Mouse (Mus musculus): Measurements from ENCODE around the gene Rpl27.
A peak's percentile ranks its signal among the peaks of the same experiment; 100 is the strongest.
"Not testable (repeated sequence)": the region's sequence is repeated elsewhere in the genome, so short reads cannot be mapped to it uniquely, and the experiment has no call there.

The Rpl27 gene

DNA sequence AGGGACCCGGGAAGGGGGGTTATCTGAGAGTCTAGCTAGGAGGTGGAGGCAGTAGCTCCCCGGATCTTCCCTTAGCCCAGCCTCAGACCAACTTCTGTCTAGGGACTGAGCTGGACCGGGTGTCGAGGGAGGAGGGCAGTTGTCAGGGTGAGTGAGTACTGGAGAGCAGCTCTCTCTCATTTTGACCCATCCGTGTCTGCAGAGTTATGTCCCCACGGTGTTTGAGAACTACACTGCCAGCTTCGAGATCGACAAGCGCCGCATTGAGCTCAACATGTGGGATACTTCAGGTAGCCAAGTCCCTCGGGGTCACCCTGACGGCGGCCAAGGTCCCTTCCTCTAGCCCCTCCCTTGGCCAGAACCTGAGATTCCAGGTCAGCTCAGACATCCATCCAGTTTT, 26.6 kb downstream of the Rpl27 start:
- peak; percentile 94 for DNase-seq

DNA sequence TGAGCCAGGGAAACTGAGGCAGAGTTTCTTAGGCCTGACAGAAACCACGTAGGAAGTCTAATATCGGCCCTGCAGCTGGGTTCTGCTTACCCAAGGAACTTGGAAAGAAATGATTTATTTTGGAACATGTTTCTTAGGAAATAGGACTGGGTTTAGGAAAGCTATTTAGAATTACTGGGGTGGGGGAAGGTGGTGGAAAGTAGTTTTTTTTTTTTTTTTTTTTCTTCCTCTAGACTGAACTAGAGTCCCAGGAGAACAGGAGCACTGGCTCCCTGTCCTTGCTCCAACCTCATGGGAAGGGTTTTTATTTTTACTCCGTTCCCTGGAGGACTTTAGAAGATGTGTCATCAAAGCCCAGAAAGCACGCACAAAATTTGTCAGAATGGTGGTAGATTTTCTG, 27.1 kb downstream of the Rpl27 start:
- DNase-seq, result peak; percentile 73

DNA sequence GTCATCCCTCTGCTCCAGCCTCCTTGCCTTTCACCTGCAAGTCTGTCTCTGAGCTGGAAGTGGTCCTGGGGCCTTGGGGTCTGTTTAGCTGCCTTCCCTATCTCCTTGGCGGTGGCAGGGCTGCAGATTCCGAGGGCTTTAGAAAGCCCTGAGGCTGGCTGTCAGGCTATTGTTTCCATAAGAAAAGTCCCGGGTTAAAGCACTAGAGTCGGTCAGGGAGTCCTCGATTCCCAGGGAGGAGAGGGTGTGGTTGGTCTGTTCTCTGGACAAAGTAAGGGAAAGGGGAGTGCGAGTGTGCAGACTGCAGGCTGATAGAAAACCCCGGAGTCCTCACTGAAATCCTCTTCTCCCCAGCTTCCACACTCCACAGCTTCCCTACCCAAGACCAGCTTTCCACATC, 28.1 kb downstream of the Rpl27 start:
- DNase-seq, result no peak

DNA sequence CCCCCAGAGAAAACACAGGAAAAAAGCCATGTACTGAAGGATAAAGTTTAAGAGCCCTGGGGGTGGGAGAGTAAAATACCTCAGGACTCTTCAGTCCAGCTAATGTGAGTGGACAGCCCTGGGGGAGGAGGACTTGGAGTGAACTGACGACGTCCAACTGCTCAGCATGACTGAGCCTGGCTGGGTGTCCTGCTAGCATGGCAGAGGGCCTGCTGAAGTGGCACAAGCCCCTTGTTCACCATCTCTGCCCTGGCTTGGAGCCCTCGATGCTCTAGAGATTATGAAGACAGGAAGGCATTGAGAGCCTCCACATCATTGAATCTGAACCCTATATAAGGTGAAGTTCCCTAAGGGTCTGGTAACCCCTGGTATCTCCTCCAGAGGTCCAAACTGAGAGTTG, 29.8 kb downstream of the Rpl27 start:
- DNase-seq, result no peak

DNA sequence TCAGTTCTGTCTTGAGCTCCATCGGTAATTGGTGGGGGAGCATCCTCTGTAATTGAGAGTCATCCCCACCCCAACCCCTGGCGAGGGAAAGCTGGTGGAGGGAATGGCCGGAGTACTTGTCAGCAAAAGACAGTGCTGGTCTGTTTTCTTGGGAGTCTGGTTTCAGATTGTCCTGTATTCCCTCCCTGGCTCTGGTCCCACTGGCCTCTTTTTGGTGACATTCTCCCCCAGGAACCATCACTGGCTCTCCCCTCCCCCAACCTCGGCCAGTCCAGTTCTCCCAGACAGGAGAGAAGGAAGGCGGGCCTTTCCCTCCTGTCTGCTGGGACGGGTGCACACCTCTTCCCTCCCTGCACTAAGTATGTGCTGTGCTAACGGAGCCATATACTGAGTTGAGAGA, 30.2 kb downstream of the Rpl27 start:
- DNase-seq, result peak; percentile 79

DNA sequence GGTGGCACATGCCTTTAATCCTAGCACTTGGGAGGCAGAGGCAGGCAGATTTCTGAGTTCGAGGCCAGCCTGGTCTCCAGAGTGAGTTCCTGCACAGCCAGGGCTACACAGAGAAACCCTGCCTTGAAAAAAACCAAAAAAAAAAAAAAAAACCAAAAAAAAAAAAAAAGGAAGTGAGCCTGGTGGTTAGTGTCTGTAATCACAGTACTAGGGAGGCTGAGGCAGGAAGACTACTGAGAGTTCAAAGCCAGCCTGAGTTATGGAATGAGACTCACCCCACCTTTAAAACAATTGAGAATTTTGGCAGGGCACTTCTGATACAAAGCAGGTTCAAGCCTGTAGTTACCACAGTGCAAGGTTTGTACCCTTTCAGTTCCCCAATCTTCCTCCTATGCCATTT, 31.6 kb downstream of the Rpl27 start:
- not testable (repeated sequence) for DNase-seq

DNA sequence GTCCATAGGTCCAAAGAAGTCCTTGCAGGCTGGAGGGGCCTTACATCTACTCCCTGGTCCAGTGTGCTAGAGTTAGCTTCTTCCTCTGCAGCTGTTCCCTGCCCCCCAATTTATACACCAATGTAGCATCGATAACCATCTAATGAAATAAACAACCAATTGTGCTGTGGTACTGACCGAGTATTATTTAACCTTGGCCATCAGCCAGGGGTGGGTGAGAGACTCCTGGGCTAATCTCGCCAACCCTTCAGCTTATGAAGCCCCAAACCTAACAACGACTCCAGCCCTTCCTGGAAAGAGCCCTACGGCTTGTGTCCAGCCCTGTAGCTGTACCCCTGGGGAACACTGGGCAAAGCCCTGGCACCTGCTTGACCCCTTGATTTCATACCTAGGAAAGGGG, 32.2 kb downstream of the Rpl27 start:
- DNase-seq, result peak; percentile 80

DNA sequence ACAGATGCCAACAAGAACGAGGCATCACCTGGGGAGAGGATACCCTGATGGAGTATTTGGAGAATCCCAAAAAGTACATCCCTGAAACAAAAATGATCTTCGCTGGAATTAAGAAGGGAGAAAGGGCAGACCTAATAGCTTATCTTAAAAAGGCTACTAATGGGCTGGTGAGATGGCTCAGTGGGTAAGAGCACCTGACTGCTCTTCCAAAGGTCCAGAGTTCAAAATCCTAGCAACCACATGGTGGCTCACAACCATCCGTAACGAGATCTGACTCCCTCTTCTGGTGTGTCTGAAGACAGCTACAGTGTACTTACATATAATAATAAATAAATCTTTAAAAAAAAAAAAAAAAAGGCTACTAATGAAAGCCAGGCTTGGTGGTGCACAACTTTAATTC, 34.3 kb downstream of the Rpl27 start:
- DNase-seq, result not testable (repeated sequence)

DNA sequence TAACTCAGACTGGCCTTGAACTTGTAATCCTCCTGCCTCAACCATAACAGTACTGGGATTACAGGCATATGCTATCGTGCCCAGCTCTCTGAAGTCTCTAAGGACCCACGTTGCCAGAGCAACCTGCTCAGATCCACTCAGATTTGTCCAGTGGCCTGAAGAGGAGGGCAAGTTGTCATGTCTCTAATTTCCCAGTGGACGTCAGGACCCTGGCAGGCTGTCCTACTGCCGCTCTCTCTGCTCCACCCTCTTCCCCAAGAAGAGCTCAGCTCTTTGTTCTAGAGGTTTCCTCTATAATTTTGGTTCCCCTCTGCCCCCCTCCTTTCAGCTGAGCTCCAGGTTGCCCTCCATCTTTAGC, 35.1 kb downstream of the Rpl27 start:
- DNase-seq, result no peak

DNA sequence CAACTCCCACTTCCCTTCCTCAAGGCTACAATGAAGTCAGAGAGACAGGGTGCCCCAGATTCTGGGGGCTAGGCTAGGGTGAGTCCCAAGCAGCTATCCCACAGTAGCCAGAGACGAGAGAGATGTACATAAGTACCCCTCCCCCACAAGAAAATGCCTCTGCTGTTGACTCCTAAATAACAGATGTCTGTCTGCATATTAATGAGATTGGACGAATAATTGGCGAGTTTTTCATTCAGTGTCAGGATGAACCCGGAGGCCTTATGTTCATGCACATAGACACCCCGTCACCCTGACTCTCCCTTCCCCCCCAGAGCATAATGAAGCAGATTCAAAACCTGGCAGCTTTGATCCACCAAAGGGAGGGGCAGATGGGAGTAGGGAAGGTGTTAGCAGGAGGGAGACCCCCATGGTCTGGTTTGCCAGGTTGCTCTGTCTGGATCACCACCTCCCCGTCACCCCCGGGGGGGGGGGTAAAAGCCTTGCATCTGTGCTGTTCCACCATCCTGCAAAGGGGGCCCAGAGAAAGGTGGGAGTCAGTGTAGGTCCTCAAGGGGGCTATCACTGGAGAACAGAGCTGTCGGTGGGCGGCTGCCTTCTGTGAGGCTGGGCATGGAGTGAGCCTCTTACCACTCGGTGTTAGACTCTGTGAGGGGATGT, 35.6 kb downstream of the Rpl27 start:
- DNase-seq, result peak; percentile 86

DNA sequence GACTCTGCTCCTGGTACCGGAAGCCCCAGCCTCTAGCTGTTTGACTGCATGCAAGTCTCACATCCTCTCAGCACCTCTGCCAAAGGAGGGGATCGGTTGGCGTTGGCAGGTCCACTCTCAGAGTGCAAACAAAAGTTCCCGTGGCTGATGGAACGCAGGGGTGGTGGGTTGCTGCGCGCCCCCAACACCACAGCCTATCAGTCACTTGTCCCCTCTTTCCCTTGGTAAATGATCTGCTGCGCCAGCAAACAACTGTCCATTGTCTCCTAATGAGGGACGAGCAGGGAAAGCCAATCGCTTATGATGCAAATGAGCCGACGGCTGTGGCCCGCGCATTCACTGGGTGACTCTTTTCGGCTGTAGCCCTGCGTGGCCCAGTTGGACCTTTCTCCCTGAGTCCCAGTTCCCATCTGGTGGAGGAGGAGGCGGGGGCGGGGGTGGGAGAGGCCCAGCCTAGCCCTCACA, 37.1 kb downstream of the Rpl27 start:
- DNase-seq, result no peak

DNA sequence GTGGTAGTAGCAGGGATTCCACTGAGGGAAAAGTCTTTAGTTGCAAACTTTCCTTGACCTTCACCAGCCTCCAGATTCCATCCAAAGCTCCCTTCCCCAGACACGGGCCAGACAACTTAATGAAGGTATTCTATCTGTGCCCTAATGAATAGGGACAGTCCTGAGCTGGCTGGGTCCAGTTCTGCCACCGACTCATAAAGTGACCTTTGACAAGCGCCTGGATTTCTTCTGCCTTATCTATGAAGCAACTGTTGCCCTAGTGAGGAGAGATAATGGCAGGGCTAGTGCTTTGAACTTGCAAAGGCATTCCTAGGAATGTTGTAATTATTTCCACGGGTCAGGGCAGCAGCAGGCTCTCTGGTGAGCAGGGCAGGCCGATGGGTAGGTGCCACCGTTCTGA, 38.8 kb downstream of the Rpl27 start:
- DNase-seq, result no peak

DNA sequence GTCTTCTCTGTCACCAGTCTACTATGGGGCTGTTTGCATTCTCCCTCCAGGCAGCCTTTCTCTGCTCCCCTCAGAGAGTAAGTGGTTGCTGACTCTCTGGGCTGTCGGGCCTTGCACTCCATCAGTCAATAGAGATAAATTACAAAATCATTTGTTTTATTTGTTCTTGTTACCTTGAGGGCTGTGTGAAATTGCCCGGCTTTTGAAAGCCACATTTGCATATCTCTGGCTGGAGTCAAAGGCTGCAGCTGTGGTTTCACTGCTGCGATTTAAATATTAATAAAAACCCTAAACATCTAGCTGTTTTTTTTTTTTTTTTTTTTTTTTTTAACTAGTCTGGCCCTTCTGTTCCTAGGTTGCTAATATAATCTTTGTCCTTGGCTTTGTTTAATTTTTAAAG, 41.7 kb downstream of the Rpl27 start:
- no peak for DNase-seq

DNA sequence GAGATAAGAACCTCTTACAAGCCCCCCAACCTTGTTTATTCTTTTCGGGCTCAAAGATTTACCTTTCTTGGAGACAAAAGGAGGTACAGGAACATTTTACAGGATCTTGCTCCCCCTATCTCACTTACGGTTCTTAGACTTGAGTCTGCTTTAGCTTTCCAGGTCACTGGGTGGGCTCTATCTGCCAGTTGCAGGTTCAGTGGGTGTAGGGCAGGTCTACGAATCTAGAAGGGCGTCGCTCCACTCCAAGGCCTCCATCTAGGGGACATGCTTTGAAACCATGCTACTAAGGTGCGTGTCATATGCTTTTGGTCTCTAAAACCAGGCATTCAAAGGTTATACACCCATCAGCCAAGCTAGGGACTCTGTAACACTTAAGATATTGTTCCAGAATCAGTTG, 42.1 kb downstream of the Rpl27 start:
- no peak for DNase-seq

DNA sequence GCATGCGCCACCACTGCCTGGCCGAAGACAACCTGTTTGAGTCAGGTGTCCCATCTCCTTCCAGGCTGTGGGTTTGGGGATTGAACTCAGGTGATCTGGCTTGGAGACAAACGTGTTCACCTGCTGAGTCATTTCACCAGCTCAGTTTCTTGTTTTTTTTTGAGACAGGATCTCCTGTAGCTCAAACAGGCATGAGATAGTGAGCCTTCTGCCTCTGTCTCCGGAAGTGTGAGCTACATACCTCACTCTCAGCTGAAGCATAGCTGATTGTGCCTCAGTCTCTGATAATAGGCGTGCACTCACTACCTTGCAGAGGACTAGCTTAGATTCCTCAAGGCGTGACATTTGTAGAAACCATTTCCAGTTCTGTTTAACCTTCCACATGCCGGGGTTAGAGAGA, 42.7 kb downstream of the Rpl27 start:
- no peak for DNase-seq

DNA sequence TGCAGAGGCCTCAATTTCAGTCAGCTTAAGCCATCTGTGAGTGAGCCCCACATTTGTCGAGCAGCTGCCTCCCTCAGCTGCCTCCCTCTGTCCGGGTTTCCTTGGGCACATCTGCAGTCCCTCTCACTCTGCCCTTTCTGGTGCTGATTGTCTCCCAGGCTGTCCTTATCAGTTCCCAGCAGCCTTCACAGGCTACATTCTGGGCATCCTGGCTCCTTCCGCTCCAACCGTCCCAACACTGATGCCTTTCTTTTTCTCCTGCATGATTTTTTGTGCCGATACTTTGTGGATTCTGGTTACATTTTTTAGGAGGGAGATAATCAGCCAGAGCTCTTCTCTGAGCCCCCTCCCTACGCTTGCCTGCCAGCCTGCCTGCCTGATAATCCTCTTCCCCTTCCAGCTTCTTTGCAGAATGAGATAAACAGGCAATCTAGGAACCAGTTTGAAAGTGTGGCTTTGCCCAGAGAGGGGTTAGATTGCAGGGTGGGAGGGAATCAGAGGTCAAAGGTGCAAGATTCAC, 43.5 kb downstream of the Rpl27 start:
- no peak for DNase-seq

DNA sequence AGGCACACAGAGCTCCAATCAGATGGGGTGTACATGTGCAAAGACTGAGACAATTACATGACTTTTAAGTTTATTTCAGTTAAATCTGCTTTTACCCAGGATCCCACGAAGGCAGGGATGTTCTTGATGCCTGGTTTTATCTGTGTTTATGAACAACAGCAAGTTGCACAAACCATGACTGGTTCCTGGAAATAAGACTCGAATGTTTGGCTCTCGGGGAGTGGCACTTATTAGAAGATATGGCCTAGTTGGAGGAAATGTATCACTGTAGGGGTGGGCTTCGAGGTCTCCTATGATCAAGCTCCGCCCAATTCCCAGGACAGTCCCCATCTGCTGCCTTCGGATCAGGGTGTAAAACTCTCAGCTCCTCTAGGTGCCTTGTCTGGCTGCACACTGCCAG, 44.0 kb downstream of the Rpl27 start:
- DNase-seq, result no peak

All from heart, adult 11 months (tissue).